Mouse (Mus musculus): ENCODE data around the gene Atad1. TPM values are rescaled to one million over a fixed set of nuclear protein-coding genes. Genes with fewer than 3 reads are reported as not detected.
"Not testable (repeated sequence)": the region's sequence is repeated elsewhere in the genome, so short reads cannot be mapped to it uniquely, and the experiment has no call there.

Atad1 gene
- total RNA-seq, 2 experiments from 2014 or later = 47.3 to 65.2 TPM

- DNase-seq = peak; percentile 15
These were observed 9.8 kb upstream of the Atad1 start for GRCm38 (mm10) chr19:32749425-32749824.

- DNase-seq = no peak
These were observed 1.2 kb upstream of the Atad1 start for GRCm38 (mm10) chr19:32740641-32741345.

- no peak for DNase-seq
These were observed 1.7 kb downstream of the Atad1 start for GRCm38 (mm10) chr19:32737844-32738243.

DNA sequence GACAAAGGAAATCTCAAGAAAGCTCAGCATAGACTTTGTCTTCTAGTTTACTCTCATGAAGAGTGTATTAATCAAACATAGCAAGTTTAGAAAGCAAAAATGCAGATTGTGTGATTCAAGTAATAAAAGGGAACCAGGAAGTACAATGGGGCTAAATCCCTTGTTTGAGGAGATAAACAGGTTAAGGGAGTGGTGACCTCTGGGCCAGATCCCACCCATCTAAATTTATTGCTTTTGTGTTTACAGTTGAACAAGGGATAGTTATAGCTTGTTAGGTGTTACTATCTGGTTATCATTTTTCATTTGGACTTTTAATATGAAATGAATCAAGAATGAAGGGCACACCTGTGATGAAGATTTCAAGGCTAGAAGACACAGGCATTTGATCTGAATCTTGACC is 6.7 kb downstream of the Atad1 start:
- no peak for DNase-seq

DNA sequence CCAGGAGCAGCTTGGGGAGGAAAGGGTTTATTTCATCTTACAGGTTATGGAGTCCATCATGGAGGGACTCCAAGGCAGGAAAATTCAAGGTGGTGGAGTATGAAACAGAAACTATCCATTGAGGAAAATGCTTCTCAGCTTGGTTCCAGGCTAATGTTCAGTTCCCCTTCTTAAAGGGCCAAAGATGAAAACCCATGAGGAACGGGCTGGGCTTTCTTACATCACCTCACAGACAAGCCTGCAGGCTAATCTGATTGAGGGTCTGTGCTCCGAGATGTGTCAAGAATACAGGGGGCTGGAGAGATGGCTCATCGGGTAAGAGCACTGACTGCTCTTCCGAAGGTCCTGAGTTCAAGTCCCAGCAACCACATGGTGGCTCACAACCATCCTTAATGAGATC is 9.8 kb downstream of the Atad1 start:
- no peak for DNase-seq

- DNase-seq = peak; percentile 9
These were observed 12.9 kb downstream of the Atad1 start for GRCm38 (mm10) chr19:32726451-32727325.

- DNase-seq = no peak
These were observed 15.8 kb downstream of the Atad1 start for GRCm38 (mm10) chr19:32723817-32724216.

DNA sequence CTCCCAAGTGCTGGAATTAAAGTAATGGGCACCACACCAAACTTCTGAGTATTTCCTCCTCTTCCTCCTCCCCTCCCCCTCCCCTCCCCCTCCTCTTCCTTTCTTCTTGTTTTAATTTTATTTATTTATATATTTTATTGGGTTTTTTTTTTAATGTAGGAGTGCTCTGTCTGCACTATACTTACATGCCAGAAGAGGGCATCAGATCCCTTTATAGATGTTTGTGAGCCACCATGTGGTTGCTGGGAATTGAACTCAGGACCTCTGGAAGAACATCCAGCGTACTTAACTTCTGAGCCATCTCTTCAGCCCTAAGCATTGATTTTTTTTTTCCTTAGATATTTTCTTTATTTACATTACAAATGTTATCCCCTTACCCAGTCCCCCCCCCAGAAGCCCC is 19.3 kb downstream of the Atad1 start:
- DNase-seq = no peak

GRCm38 (mm10) chr19:32717590-32717989 is 22.0 kb downstream of the Atad1 start:
- no peak for DNase-seq

- DNase-seq = no peak
These were observed 23.9 kb downstream of the Atad1 start for GRCm38 (mm10) chr19:32715681-32716080.

- peak; percentile 60 for DNase-seq
These were observed 24.4 kb downstream of the Atad1 start for GRCm38 (mm10) chr19:32715201-32715600.

GRCm38 (mm10) chr19:32713471-32713870 is 26.1 kb downstream of the Atad1 start:
- no peak for DNase-seq

- DNase-seq = peak; percentile 62
These were observed 27.0 kb downstream of the Atad1 start for GRCm38 (mm10) chr19:32712588-32713042.

- peak; percentile 90 for DNase-seq
These were observed 27.6 kb downstream of the Atad1 start for GRCm38 (mm10) chr19:32711761-32712541.

- DNase-seq = no peak
These were observed 29.3 kb downstream of the Atad1 start for GRCm38 (mm10) chr19:32710288-32710687.

GRCm38 (mm10) chr19:32708996-32709395 is 30.6 kb downstream of the Atad1 start:
- no peak for DNase-seq

DNA sequence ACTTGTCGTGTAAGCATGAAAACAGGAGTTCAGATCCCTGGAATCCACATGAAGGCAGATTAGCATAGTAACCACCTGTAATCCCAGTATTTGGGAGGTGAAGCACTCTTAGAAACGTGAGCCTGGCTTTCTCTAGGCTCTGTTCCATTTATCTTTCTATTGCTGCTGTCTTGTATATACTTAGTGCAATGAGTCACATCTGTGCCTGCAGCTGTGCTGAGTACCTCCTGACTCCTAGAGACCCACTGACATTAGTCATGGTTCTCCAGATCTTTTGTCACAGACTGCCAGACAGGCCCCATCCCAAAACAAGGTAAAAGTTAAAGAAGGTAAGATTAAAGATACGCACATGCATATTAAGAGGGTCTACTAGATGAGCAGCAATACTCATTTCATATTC is 37.4 kb downstream of the Atad1 start:
- no peak for DNase-seq

- DNase-seq = no peak
These were observed 42.9 kb downstream of the Atad1 start for GRCm38 (mm10) chr19:32696674-32697073.

GRCm38 (mm10) chr19:32689724-32690123 is 49.9 kb downstream of the Atad1 start:
- DNase-seq = no peak

DNA sequence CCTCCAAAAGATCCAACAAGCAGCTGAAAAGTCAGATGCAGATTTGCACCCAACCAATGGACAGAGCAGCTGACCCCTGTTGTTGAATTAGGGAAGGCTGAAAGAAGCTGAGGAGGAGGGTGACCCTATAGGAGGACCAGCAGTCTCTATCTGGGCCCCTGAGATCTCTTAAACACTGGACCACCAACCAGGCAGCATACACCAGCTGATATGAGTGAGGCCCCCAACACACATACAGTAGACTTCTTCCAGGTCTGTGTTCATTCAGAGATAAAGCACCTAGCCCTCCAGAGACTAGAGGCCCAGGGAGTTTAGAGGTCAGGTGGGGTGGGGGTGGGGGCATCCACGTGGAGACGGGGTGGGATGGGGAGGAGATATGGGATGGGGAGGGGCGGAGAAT is 51.4 kb downstream of the Atad1 start:
- not testable (repeated sequence) for DNase-seq

- no peak for DNase-seq
These were observed 51.9 kb downstream of the Atad1 start for GRCm38 (mm10) chr19:32687721-32688120.

DNA sequence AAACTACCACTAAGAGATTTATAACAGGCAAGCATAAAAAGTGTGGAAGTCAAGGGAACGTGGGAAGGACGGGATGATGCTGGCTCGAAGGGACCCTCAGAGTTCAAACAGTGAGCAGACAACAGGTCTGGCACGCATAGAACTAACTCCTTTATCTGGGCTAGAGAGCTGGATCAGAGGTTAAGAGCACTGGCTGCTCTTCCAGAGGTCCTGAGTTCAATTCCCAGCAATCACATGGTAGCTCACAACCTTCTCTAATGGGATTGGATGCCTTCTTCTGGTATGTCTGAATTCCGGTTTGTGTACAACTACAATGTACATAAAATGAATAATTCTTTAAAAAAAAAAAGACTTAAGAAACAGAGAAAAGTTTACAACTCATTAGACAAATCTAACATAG is 56.5 kb downstream of the Atad1 start:
- DNase-seq = no peak

GRCm38 (mm10) chr19:32680894-32681293 is 58.7 kb downstream of the Atad1 start:
- DNase-seq = no peak

All from gastrocnemius, postnatal 25 days (tissue).